Mouse (Mus musculus) midbrain, embryonic 13.5 days (tissue): Measurements from ENCODE around the gene R3hcc1l. TPM values are rescaled to one million over a fixed set of nuclear protein-coding genes. Genes with fewer than 3 reads are reported as not detected.
A peak's percentile ranks its signal among the peaks of the same experiment; 100 is the strongest.

Experiments
- ATAC-seq: fragments of 200-750 bp; cut with Nextera tagmentation; 2 replicates; pipeline ENCODE4 v1.8.0; 2017; ENCODE audit warnings: mild to moderate bottlenecking, moderate TSS enrichment, moderate library complexity
- H3K27ac ChIP-seq: fragments of 300-500 bp; sonication (generic); 2 replicates; pipeline ENCODE4 v1.5.1; 2015; ENCODE audit warnings: inconsistent platforms, mild to moderate bottlenecking, moderate library complexity
- H3K27me3 ChIP-seq: fragments of 300-500 bp; sonication (generic); 2 replicates; pipeline ENCODE4 v1.6.1; 2015; ENCODE audit warnings: mild to moderate bottlenecking, inconsistent platforms
- H3K36me3 ChIP-seq: fragments of 300-500 bp; sonication (generic); 2 replicates; pipeline ENCODE4 v1.6.1; 2015; ENCODE audit warnings: mild to moderate bottlenecking, inconsistent platforms
- H3K4me1 ChIP-seq: fragments of 300-500 bp; sonication (generic); replicated peaks from 2 replicates; pipeline ENCODE4 v1.6.1; 2015; ENCODE audit warnings: inconsistent platforms
- H3K4me2 ChIP-seq: fragments of 300-500 bp; sonication (generic); replicated peaks from 2 replicates; pipeline ENCODE4 v1.6.1; 2015; ENCODE audit warnings: moderate library complexity, mild to moderate bottlenecking, inconsistent platforms
- H3K4me3 ChIP-seq: fragments of 300-500 bp; sonication (generic); replicated peaks from 2 replicates; pipeline ENCODE4 v1.5.1; 2015; ENCODE audit warnings: mild to moderate bottlenecking, inconsistent platforms
- H3K9ac ChIP-seq: fragments of 300-500 bp; sonication (generic); replicated peaks from 2 replicates; pipeline ENCODE4 v1.6.1; 2015; ENCODE audit warnings: mild to moderate bottlenecking, inconsistent platforms
- H3K9me3 ChIP-seq: fragments of 300-500 bp; sonication (generic); 2 replicates; pipeline ENCODE4 v1.6.1; 2016; ENCODE audit warnings: mild to moderate bottlenecking, inconsistent platforms
- WGBS: fragments of 180-500 bp; shearing (Covaris S2); methylation state at CpG from one replicate; pipeline ENCODE4 v1.1.7; 2015; 5-methylcytosine and 5-hydroxymethylcytosine counted together
- polyA plus RNA-seq: library from polyadenylated mRNA; unstranded; fragments of >200 nt; fragmentation: Nextera tagmentation; extraction: Ambion mirVana; gene quantifications from 2 replicates; pipeline ENCODE4 v1.2.1, GENCODE M21; 2015

The R3hcc1l gene
- polyA plus RNA-seq, 1 experiment from 2014 or later = 15.7 TPM

- Histone ChIP-seq H3K4me1 (no peaks in the 10 kb centered on the region), H3K9me3 (no peaks in the 10 kb centered on the region), H3K4me3 (no peak overlapping the region), H3K36me3 (peaks cover 9% of the 10 kb centered on the region), H3K27ac (no peak overlapping the region), H3K9ac (no peak overlapping the region), H3K27me3 (no peaks in the 10 kb centered on the region), H3K4me2 (no peak overlapping the region)
- 94% methylated on average over 1 of the region's 1 CpGs for WGBS
- no peak for ATAC-seq
Measured at GRCm38 (mm10) chr19:42561991-42562390, 43.4 kb downstream of the R3hcc1l start.

- no peak overlapping the region for H3K4me2 ChIP-seq
- no peak overlapping the region for H3K9ac ChIP-seq
- 100% methylated on average over 3 of the region's 3 CpGs for WGBS
- H3K27ac ChIP-seq = no peak overlapping the region
- ATAC-seq = no peak
- no peaks in the 10 kb centered on the region for H3K27me3 ChIP-seq
- no peak overlapping the region for H3K4me3 ChIP-seq
- H3K4me1 ChIP-seq = no peaks in the 10 kb centered on the region
- H3K9me3 ChIP-seq = no peaks in the 10 kb centered on the region
- H3K36me3 ChIP-seq = peaks cover 9% of the 10 kb centered on the region
Measured at GRCm38 (mm10) chr19:42562981-42563380, 44.4 kb downstream of the R3hcc1l start.

DNA sequence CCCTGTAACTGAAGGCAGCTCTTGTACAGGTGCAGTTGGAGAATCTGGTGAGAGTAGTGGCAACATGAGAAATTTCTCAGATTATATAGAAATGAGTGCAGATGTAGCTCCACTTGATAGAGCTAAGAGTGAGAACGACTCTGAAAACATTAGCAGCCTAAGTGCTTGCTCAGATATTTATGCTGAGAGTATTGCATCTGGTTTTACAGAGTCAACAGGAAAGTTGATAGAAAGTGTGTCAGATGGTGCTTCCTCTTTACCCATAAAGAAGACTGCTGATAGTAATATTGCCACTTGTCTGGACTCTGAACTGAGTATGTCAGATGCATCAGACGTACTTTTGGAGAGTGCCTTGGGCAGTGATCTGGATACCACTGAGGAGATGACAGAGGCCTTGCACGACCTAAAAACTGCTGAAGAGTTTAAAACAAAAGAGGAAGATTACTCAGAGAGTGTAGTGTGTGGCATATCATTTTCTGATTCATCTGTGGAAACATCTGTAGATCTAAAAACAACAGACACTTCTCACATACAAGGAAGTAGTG is 45.2 kb downstream of the R3hcc1l start:
- Histone ChIP-seq H3K4me1 (no peaks in the 10 kb centered on the region), H3K27me3 (no peaks in the 10 kb centered on the region), H3K4me3 (no peak overlapping the region), H3K9ac (no peak overlapping the region), H3K4me2 (no peak overlapping the region), H3K27ac (no peak overlapping the region), H3K36me3 (peaks cover 9% of the 10 kb centered on the region), H3K9me3 (no peaks in the 10 kb centered on the region)
- no peak for ATAC-seq
- WGBS = 91% methylated on average over 3 of the region's 3 CpGs

- 99% methylated on average over 4 of the region's 4 CpGs for whole genome bisulfite sequencing
- Histone ChIP-seq H3K36me3 (peaks cover 9% of the 10 kb centered on the region), H3K4me2 (no peak overlapping the region), H3K4me1 (peaks cover 15% of the 10 kb centered on the region), H3K27ac (no peak overlapping the region), H3K4me3 (no peak overlapping the region), H3K27me3 (no peaks in the 10 kb centered on the region), H3K9ac (no peak overlapping the region), H3K9me3 (no peaks in the 10 kb centered on the region)
- ATAC-seq = no peak
Measured at GRCm38 (mm10) chr19:42566283-42567019, 47.9 kb downstream of the R3hcc1l start.

DNA sequence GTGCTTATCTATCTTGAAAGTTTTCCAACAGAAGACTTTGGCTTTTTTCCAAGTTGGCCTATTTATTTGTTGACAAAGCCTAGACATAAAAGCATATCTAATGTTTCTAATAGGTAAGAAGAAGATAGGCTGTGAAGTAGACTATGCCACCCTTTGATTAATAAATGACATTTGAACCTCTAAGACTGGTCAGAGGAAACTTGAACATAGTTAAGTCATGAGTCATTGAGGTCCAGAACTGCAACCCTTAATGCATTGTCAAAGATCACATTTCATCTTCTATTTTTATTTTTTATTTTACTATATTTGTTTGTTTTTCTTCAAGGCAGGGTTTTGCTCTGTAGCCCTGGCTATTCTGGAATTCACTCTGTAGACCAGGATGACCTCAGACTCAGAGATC is 48.5 kb downstream of the R3hcc1l start:
- H3K4me3 ChIP-seq = no peak overlapping the region
- no peak overlapping the region for H3K4me2 ChIP-seq
- H3K27ac ChIP-seq = no peak overlapping the region
- no peaks in the 10 kb centered on the region for H3K27me3 ChIP-seq
- H3K36me3 ChIP-seq = peaks cover 9% of the 10 kb centered on the region
- H3K9ac ChIP-seq = no peak overlapping the region
- no peaks in the 10 kb centered on the region for H3K9me3 ChIP-seq
- H3K4me1 ChIP-seq = peaks cover 15% of the 10 kb centered on the region
- no peak for ATAC-seq

GRCm38 (mm10) chr19:42569076-42569475 is 50.5 kb downstream of the R3hcc1l start:
- Histone ChIP-seq H3K9ac (no peak overlapping the region), H3K36me3 (no peaks in the 10 kb centered on the region), H3K9me3 (no peaks in the 10 kb centered on the region), H3K4me3 (no peak overlapping the region), H3K27me3 (no peaks in the 10 kb centered on the region), H3K27ac (no peak overlapping the region), H3K4me2 (no peak overlapping the region), H3K4me1 (peaks cover 18% of the 10 kb centered on the region)
- no peak for ATAC-seq
- 74% methylated on average over 2 of the region's 2 CpGs for WGBS

DNA sequence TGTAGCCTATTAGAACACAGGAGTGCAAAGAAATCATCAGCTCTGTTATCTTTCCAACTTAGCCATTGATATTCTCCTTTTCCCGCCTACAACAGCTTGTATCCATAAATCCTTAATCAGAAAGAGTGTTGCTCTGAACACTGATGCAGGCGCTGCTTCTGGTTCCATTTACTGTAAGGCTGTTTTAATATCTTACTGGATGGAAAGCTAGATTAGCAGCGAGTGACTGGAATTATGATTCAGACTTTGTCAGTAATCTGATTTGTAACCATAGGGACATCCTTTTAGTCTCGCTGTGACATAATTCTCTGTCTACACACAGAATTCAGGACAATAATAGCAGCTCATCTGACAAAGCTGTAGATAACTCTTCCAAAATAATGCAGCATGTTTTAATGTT is 52.7 kb downstream of the R3hcc1l start:
- WGBS = 37% methylated on average over 4 of the region's 4 CpGs
- peak; percentile 17; the same call in 1 of the 2 replicates for ATAC-seq

DNA sequence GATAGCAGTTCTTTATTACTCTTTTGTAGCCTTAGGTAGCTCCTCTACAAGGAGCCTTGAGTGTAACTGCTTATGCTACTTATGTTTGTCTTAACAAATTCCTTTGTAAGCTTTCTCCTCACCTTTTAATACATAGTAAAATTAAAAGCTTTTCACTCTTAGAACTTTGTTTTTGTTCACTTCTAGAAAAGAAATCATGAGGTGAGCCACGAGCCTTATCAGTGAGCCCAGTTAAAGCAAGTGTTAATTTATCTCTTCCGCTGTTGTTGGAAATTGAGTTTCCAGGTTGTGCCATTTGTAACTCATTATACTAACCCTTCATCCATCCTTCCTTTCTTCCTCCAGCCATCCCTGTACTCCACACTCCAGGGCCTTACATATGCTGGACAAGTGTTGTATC is 56.8 kb downstream of the R3hcc1l start:
- WGBS = 99% methylated on average over 2 of the region's 2 CpGs
- peaks cover 15% of the 10 kb centered on the region for H3K4me1 ChIP-seq
- no peaks in the 10 kb centered on the region for H3K27me3 ChIP-seq
- H3K9me3 ChIP-seq = no peaks in the 10 kb centered on the region
- no peak overlapping the region for H3K9ac ChIP-seq
- H3K4me3 ChIP-seq = no peak overlapping the region
- H3K36me3 ChIP-seq = no peaks in the 10 kb centered on the region
- H3K4me2 ChIP-seq = no peak overlapping the region
- no peak for ATAC-seq
- H3K27ac ChIP-seq = no peak overlapping the region

More for the DNA sequence above, 52.7 kb downstream of the R3hcc1l start:
- Histone ChIP-seq H3K27me3 (no peaks in the 10 kb centered on the region), H3K4me2 (no peak overlapping the region), H3K9ac (no peak overlapping the region), H3K9me3 (no peaks in the 10 kb centered on the region), H3K4me1 (peaks cover 18% of the 10 kb centered on the region), H3K4me3 (no peak overlapping the region), H3K36me3 (no peaks in the 10 kb centered on the region), H3K27ac (peak overlapping the region; percentile 60)

GRCm38 (mm10) chr19:42576856-42577255 is 58.3 kb downstream of the R3hcc1l start:
- Histone ChIP-seq H3K27ac (no peak overlapping the region), H3K4me3 (no peak overlapping the region), H3K9ac (no peak overlapping the region), H3K36me3 (no peaks in the 10 kb centered on the region), H3K4me2 (no peak overlapping the region), H3K9me3 (no peaks in the 10 kb centered on the region), H3K27me3 (no peaks in the 10 kb centered on the region), H3K4me1 (0 out of 2 replicates have a peak, but pooled peaks cover 5% of the 10 kb centered on the region)
- WGBS = no CpG with 5 or more reads among the region's 1 CpGs
- ATAC-seq = no peak

GRCm38 (mm10) chr19:42578631-42579030 is 60.1 kb downstream of the R3hcc1l start:
- ATAC-seq = no peak
- no peaks in the 10 kb centered on the region for H3K9me3 ChIP-seq
- no peak overlapping the region for H3K9ac ChIP-seq
- no peaks in the 10 kb centered on the region for H3K27me3 ChIP-seq
- WGBS = 76% methylated on average over 4 of the region's 4 CpGs
- H3K36me3 ChIP-seq = peaks cover 11% of the 10 kb centered on the region; the same call in 1 of the 2 replicates
- 0 out of 2 replicates have a peak, but pooled peaks cover 2% of the 10 kb centered on the region for H3K4me1 ChIP-seq
- no peak overlapping the region for H3K4me2 ChIP-seq
- no peak overlapping the region for H3K27ac ChIP-seq
- H3K4me3 ChIP-seq = no peak overlapping the region

- Histone ChIP-seq H3K27ac (no peak overlapping the region), H3K9ac (no peak overlapping the region), H3K4me3 (no peak overlapping the region), H3K4me2 (no peak overlapping the region), H3K9me3 (no peaks in the 10 kb centered on the region), H3K27me3 (no peaks in the 10 kb centered on the region), H3K36me3 (peaks cover 16% of the 10 kb centered on the region; the same call in 1 of the 2 replicates), H3K4me1 (0 out of 2 replicates have a peak, but pooled peaks cover 2% of the 10 kb centered on the region)
- 55% methylated on average over 4 of the region's 4 CpGs for WGBS
- ATAC-seq = no peak
Measured at GRCm38 (mm10) chr19:42580701-42581100, 62.1 kb downstream of the R3hcc1l start.

DNA sequence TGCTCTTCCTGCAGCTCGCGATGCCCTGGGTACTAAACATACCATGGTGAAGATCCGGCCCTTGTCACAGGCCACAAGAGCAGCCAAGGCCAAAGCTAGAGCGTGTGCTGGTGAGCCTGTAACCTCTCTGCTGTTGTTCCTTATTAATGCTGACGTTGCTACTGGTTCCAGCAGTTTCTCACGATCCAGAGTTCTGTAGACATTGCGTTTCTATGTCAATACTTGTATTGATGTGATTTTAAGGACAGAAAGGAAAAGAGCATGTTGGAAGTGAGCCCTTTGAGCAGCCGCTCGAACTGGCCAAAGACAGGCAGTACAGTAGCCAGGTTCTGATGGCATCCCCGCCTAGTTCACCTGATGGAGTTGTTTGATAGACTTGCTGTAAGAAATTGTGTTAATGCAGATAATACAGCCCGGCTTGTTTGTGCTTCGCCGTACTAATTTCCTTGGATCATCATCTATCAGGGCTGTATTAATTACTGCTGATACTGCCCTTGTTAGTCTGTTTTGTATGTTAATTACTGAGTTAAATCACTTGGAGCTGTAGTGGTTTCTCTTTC is 64.3 kb downstream of the R3hcc1l start:
- no peak for ATAC-seq
- Histone ChIP-seq H3K9ac (no peak overlapping the region), H3K9me3 (no peaks in the 10 kb centered on the region), H3K36me3 (peaks cover 16% of the 10 kb centered on the region; the same call in 1 of the 2 replicates), H3K4me3 (no peak overlapping the region), H3K4me1 (0 out of 2 replicates have a peak, but pooled peaks cover 2% of the 10 kb centered on the region), H3K27ac (no peak overlapping the region), H3K4me2 (no peak overlapping the region), H3K27me3 (no peaks in the 10 kb centered on the region)
- 95% methylated on average over 13 of the region's 13 CpGs for WGBS
